In the genomic region with DNA sequence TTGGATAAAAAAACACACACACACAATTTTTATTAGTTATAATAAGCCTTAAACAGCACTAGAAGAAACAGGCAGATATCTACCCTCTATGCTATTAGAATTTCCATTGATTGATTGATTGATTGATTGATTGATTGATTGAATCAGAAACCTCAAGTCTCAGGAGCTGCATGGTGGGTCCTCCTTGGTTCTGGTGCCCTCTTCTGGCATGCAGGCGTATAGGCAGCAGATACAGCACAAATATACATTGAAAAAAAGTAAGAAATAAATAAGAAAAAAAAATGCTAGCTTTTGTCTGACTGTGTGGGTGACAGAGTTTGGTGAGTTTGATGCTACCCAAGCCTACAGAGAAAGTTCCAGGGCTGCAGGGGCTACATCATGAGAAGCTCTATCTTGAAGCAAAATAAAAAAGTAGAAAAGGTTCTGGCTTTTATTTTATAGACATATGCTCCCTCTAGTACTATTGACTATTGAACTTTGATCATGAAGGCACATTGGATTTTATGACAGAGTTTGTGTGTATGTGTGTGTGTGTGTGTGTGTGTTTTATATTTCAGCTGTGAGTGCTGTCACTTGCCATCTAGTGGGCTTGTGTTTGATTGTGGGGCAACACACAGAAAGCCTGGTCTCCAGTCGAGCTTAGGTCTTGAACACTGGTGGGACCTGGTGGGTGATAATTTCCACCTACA, we compare ENCODE assay signal across 10 mouse cellular contexts. TPM values are rescaled to one million over a fixed set of nuclear protein-coding genes. Genes with fewer than 3 reads are reported as not detected.
A peak's percentile ranks its signal among the peaks of the same experiment; 100 is the strongest.
DNase-seq lines count a peak whose midpoint lies in the region; ATAC-seq and TF ChIP-seq lines count a peak whose summit lies in the region.
"Had no signal": no experiment of that assay in that cellular context is flagged by ENCODE, and none has a peak within 500 bp of the region (broad histone marks: within the 10 kb centered on the region; RNA-seq: fewer than 3 reads in every experiment).

No protein-coding gene starts in this region.

- ATAC-seq in kidney, postnatal 0 days (replicated peaks; ENCODE audit: low FRiP score, low read depth), result no peak
- peak; percentile 58 for ATAC-seq in megakaryocyte progenitor cell, adult 5-6 weeks (replicated peaks; ENCODE audit: poor library complexity)

- no peak overlapping the region for H3K4me3 ChIP-seq in kidney, postnatal 0 days (replicated peaks; ENCODE audit: low read depth, low read length)
- no peak overlapping the region for H3K4me3 ChIP-seq in E14TG2a.4 (replicated peaks; ENCODE audit: low read length)
- H3K4me3 ChIP-seq: liver, embryonic 13.5 days had no signal

- H3K36me3 ChIP-seq in kidney, postnatal 0 days (ENCODE audit: insufficient read depth, low read length), result no peaks in the 10 kb centered on the region
- H3K36me3 ChIP-seq in E14TG2a.4 (ENCODE audit: insufficient read depth, low read length), result peaks cover 7% of the 10 kb centered on the region; the same call in 1 of the 2 replicates

- H3K4me1 ChIP-seq in kidney, postnatal 0 days (replicated peaks; ENCODE audit: insufficient read depth, low read length), result no peaks in the 10 kb centered on the region
- H3K4me1 ChIP-seq in E14TG2a.4 (replicated peaks; ENCODE audit: low read depth, low read length), result no peaks in the 10 kb centered on the region
- H3K4me1 ChIP-seq: liver, embryonic 13.5 days had no signal

- no peak overlapping the region for H3K4me2 ChIP-seq in kidney, postnatal 0 days (ENCODE audit: low read length)
- H3K4me2 ChIP-seq: liver, embryonic 13.5 days had no signal

- no peak overlapping the region for H3K9ac ChIP-seq in kidney, postnatal 0 days (ENCODE audit: low read depth, low read length)
- H3K9ac ChIP-seq: liver, embryonic 13.5 days had no signal

- DNase-seq in kidney, postnatal 0 days (ENCODE audit: low spot score), result peak; percentile 69
- no peak for DNase-seq in kidney, postnatal 10 days
- DNase-seq in c-Kit-positive CD71-negative TER-119-negative erythroid progenitor cells, embryonic 14.5 days (ENCODE audit: low read depth), result peak; percentile 70
- DNase-seq in T-cell, adult 2 months (ENCODE audit: low spot score), result no peak
- no peak for DNase-seq in lung, postnatal 14 days
- DNase-seq in adrenal gland, adult 18-20 months (ENCODE audit: low spot score in 2 of 2), result no peak
- DNase-seq: cerebellum, postnatal 10 days; liver, embryonic 13.5 days had no signal

- no peaks in the 10 kb centered on the region for H3K27me3 ChIP-seq in kidney, postnatal 0 days (ENCODE audit: insufficient read depth, low read length)
- H3K27me3 ChIP-seq in E14TG2a.4 (ENCODE audit: insufficient read depth, low read length), result no peaks in the 10 kb centered on the region
- H3K27me3 ChIP-seq: liver, embryonic 13.5 days had no signal

- WGBS in kidney, postnatal 0 days, result 88% methylated on average over 2 of the region's 2 CpGs

- no peaks in the 10 kb centered on the region; the same call in 1 of the 2 replicates for H3K9me3 ChIP-seq in kidney, postnatal 0 days (replicated peaks; ENCODE audit: low read length)
- H3K9me3 ChIP-seq in E14TG2a.4 (ENCODE audit: low read length), result peaks cover 65% of the 10 kb centered on the region

- peak; percentile 46 for TF ChIP-seq CTCF in kidney, postnatal 0 days (IDR thresholded peaks at IDR 0.05; ENCODE audit: low read depth)
- peak; percentile 55 for TF ChIP-seq CTCF in E14TG2a.4 (conservative IDR thresholded peaks at IDR 0.05; ENCODE audit: low read length)

- no peak overlapping the region for H3K27ac ChIP-seq in kidney, postnatal 0 days
- H3K27ac ChIP-seq: liver, embryonic 13.5 days had no signal

RNA-seq across cellular contexts. Expression of a gene that starts 25.7 kb away (rescaled TPM):
- polyA plus RNA-seq in kidney, postnatal 0 days (2015; fragmentation: Nextera tagmentation; extraction: Ambion mirVana), result 22.4 and 27.9 TPM in 2 replicates
- 26.8 and 45.0 TPM in 2 replicates for total RNA-seq in megakaryocyte progenitor cell, adult 5-6 weeks (2015)
- 66.4 and 152 TPM in 2 replicates for total RNA-seq in megakaryocyte progenitor cell, adult 5-6 weeks (2017)
- 10 to 100 TPM; 27.4 to 44.2 TPM for total RNA-seq in adrenal gland, adult 18-20 months (2021)

RNA-seq across cellular contexts. Expression of a gene that starts 59.4 kb away (rescaled TPM):
- 6.4 and 8.3 TPM in 2 replicates for polyA plus RNA-seq in kidney, postnatal 0 days (2015; fragmentation: Nextera tagmentation; extraction: Ambion mirVana)
- total RNA-seq in megakaryocyte progenitor cell, adult 5-6 weeks (2015), result 35.2 and 46.2 TPM in 2 replicates
- 36.1 and 50.0 TPM in 2 replicates for total RNA-seq in megakaryocyte progenitor cell, adult 5-6 weeks (2017)
- total RNA-seq in adrenal gland, adult 18-20 months (2021), result 1 to 10 TPM; 6.4 to 9.4 TPM

Comparison
In these comparisons a context has a peak if more than half of its experiments do, and no peak if none do; other contexts are left out.
1. DNase-seq: peak in kidney, postnatal 0 days (single experiment) and c-Kit-positive CD71-negative TER-119-negative erythroid progenitor cells, embryonic 14.5 days (single experiment); none in kidney, postnatal 10 days (single experiment), T-cell, adult 2 months (single experiment), lung, postnatal 14 days (single experiment) and adrenal gland, adult 18-20 months (0 of 2).